Mouse (Mus musculus) stomach, postnatal 0 days (tissue): ENCODE measurements around the gene Lmcd1.

Source experiments
- CTCF ChIP-seq: IDR thresholded peaks from 2 replicates; pipeline ENCODE4 v1.5.1; 2016; ENCODE audit warnings: antibody characterized with exemption, low read depth, mild to moderate bottlenecking, moderate library complexity
- EP300 ChIP-seq: optimal IDR thresholded peaks from 2 replicates; pipeline ENCODE3; 2016; ENCODE audit warnings: antibody characterized with exemption

GRCm38 (mm10) chr6:112284087-112284486 lies 10.5 kb downstream of the Lmcd1 start:
- TF ChIP-seq EP300 (no peak), CTCF (no peak)
